Mouse (Mus musculus) heart, postnatal 0 days (tissue): ENCODE results near the gene 2410002F23Rik. TPM values are rescaled to one million over a fixed set of nuclear protein-coding genes. Genes with fewer than 3 reads are reported as not detected.

Experiments
- ATAC-seq: fragments of 200-750 bp; cut with Nextera tagmentation; 2 replicates; pipeline ENCODE4 v1.8.0; 2017; ENCODE audit warnings: low read depth, moderate number of reproducible peaks, moderate library complexity; ENCODE audit not compliant: insufficient read depth
- DNase-seq: peaks from one replicate; pipeline ENCODE4 v3.0.0-alpha.2; 2016; ENCODE audit warnings: low spot score
- H3K27ac ChIP-seq: fragments of 300-500 bp; sonication (generic); 2 replicates; pipeline ENCODE4 v1.5.1; 2014; ENCODE audit warnings: low read depth, mild to moderate bottlenecking
- H3K27me3 ChIP-seq: fragments of 300-500 bp; sonication (generic); 2 replicates; pipeline ENCODE4 v1.6.1; 2014; ENCODE audit warnings: low read length, mixed read lengths; ENCODE audit not compliant: control insufficient read depth, insufficient read depth
- H3K36me3 ChIP-seq: fragments of 300-500 bp; sonication (generic); replicated peaks from 2 replicates; pipeline ENCODE4 v1.6.1; 2014; ENCODE audit warnings: low read length, mixed read lengths; ENCODE audit not compliant: control insufficient read depth, insufficient read depth
- H3K4me1 ChIP-seq: fragments of 300-500 bp; sonication (generic); 2 replicates; pipeline ENCODE4 v1.6.1; 2014; ENCODE audit warnings: antibody characterized with exemption; ENCODE audit not compliant: control insufficient read depth, insufficient read depth
- H3K4me2 ChIP-seq: fragments of 300-500 bp; sonication (generic); 2 replicates; pipeline ENCODE4 v1.6.1; 2014; ENCODE audit warnings: low read depth, mild to moderate bottlenecking, low read length, moderate library complexity
- H3K4me3 ChIP-seq: fragments of 300-500 bp; sonication (generic); 2 replicates; pipeline ENCODE4 v1.5.1; 2014; ENCODE audit warnings: low read depth, low read length
- H3K9ac ChIP-seq: fragments of 300-500 bp; sonication (generic); replicated peaks from 2 replicates; pipeline ENCODE4 v1.6.1; 2014; ENCODE audit warnings: low read depth, low read length, mixed read lengths
- H3K9me3 ChIP-seq: fragments of 300-500 bp; sonication (generic); replicated peaks from 2 replicates; pipeline ENCODE4 v1.6.1; 2016; ENCODE audit warnings: low read length; ENCODE audit not compliant: control insufficient read depth
- CTCF ChIP-seq: IDR thresholded peaks from 2 replicates; pipeline ENCODE4 v1.5.1; 2016; ENCODE audit warnings: antibody characterized with exemption, control low read depth, low read depth
- EP300 ChIP-seq: IDR thresholded peaks from 2 replicates; pipeline ENCODE4 v1.6.1; 2016; ENCODE audit warnings: antibody characterized with exemption, low read depth
- WGBS: fragments of 180-500 bp; shearing (Covaris S2); extraction: QIAGEN DNeasy Blood & Tissue Kit; methylation state at CpG from one replicate; pipeline ENCODE4 v1.1.7; 2014; 5-methylcytosine and 5-hydroxymethylcytosine counted together
- polyA plus RNA-seq: library from polyadenylated mRNA; unstranded; fragments of >200 nt; fragmentation: Nextera tagmentation; extraction: Ambion mirVana; gene quantifications from 2 replicates; pipeline ENCODE4 v1.2.1, GENCODE M21; 2015
- total RNA-seq: library from RNA; depleted of rRNA; stranded (reverse); fragments of >200 nt; gene quantifications from 2 replicates; pipeline ENCODE4 v1.2.3, GENCODE M21; 2014; ENCODE audit warnings: low replicate concordance

Gene 2410002F23Rik
- total and polyA plus RNA-seq, 2 experiments from 2014 or later, result 53.1 to 130 TPM

DNA sequence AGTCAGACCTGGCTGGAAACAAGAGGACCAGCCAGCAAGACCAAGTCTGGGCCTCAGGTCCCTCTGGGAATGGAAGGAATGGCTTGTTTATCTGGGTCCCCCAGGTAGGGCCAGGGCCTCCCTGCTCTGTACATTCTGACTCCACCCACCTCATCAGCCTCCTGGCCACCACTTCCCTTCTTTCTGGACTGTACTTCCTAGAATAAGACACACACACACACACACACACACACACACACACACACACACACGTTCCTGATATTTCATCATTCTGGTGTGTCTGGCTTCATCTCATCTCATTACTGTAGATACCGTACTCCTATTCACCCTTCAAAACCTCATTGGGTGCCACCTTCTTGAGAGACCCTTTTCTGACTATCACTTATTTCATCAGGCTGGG lies 22.9 kb downstream of the 2410002F23Rik start:
- DNase-seq, result no peak
- H3K36me3 ChIP-seq, result no peaks in the 10 kb centered on the region
- H3K9me3 ChIP-seq, result no peaks in the 10 kb centered on the region
- 78% methylated on average over 2 of the region's 2 CpGs for WGBS
- peaks cover 15% of the 10 kb centered on the region; the same call in 1 of the 2 replicates for H3K27me3 ChIP-seq
- no peak for ATAC-seq
- no peak overlapping the region for H3K4me2 ChIP-seq
- H3K4me3 ChIP-seq, result no peak overlapping the region
- TF ChIP-seq CTCF (no peak), EP300 (no peak)
- H3K9ac ChIP-seq, result no peak overlapping the region
- H3K4me1 ChIP-seq, result no peaks in the 10 kb centered on the region
- H3K27ac ChIP-seq, result no peak overlapping the region

DNA sequence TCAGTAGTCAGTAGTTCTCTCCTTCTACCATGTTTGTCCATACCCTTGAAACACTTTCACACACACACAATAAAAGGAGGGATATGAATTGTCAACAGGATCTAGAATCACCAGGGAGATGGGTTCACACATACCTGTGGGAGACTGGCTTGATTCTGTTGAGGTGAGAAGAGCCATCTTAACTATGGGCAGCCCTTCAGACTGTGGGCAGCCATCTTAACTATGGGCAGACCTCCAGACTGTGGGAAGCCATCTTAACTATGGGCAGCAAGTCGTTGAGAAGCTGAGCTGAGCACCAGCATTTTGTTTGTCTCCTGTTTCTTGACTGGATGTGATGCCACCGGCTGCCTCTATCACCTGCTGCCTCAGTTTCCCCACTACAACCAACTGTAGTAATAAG lies 24.8 kb downstream of the 2410002F23Rik start:
- 64% methylated on average over 2 of the region's 2 CpGs for WGBS
- Histone ChIP-seq H3K4me3 (no peak overlapping the region), H3K4me1 (no peaks in the 10 kb centered on the region), H3K36me3 (no peaks in the 10 kb centered on the region), H3K27ac (no peak overlapping the region), H3K4me2 (no peak overlapping the region), H3K9ac (no peak overlapping the region), H3K27me3 (peaks cover 19% of the 10 kb centered on the region; the same call in 1 of the 2 replicates), H3K9me3 (no peaks in the 10 kb centered on the region)
- TF ChIP-seq CTCF (no peak), EP300 (no peak)
- ATAC-seq, result no peak
- no peak for DNase-seq

DNA sequence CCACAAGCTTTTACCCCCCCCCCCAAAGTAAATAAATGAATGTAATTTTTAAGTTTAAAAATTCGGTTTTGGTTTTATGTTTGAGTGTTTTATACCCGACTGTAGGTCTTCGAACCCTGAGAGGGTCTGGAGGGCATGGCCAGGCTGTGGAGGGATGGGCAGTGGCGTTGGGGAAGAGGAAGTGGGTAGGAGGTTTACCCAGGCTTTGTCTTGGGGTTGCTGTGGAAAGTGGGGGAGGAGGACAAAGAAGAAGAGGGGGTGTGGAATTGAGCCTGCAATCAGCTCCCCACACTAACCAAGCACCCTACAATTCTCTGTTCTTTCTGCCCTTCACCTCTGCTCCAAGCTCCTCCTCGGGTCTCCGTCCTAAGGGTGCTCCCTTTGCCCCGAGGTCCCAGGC lies 26.0 kb downstream of the 2410002F23Rik start:
- H3K27me3 ChIP-seq, result peaks cover 19% of the 10 kb centered on the region; the same call in 1 of the 2 replicates
- no peak overlapping the region for H3K9ac ChIP-seq
- H3K9me3 ChIP-seq, result no peaks in the 10 kb centered on the region
- no peak for DNase-seq
- WGBS, result 83% methylated on average over 7 of the region's 7 CpGs
- no peaks in the 10 kb centered on the region for H3K4me1 ChIP-seq
- no peak for ATAC-seq
- TF ChIP-seq CTCF, result no peak
- no peak for TF ChIP-seq EP300
- H3K27ac ChIP-seq, result no peak overlapping the region
- no peaks in the 10 kb centered on the region for H3K36me3 ChIP-seq
- no peak overlapping the region for H3K4me3 ChIP-seq
- no peak overlapping the region for H3K4me2 ChIP-seq

- Histone ChIP-seq H3K4me2 (no peak overlapping the region), H3K27me3 (0 out of 2 replicates have a peak, but pooled peaks cover 15% of the 10 kb centered on the region), H3K9ac (no peak overlapping the region), H3K4me1 (no peaks in the 10 kb centered on the region), H3K9me3 (no peaks in the 10 kb centered on the region), H3K4me3 (no peak overlapping the region), H3K27ac (no peak overlapping the region), H3K36me3 (no peaks in the 10 kb centered on the region)
- no peak for TF ChIP-seq EP300
- no peak for TF ChIP-seq CTCF
- ATAC-seq (no peak), DNase-seq (no peak)
- WGBS, result 56% methylated on average over 7 of the region's 7 CpGs
Measured at GRCm38 (mm10) chr7:44273446-44273845, 26.9 kb downstream of the 2410002F23Rik start.

- Histone ChIP-seq H3K9me3 (no peaks in the 10 kb centered on the region), H3K4me1 (no peaks in the 10 kb centered on the region), H3K4me3 (no peak overlapping the region), H3K27ac (no peak overlapping the region), H3K4me2 (no peak overlapping the region), H3K9ac (no peak overlapping the region), H3K36me3 (no peaks in the 10 kb centered on the region), H3K27me3 (0 out of 2 replicates have a peak, but pooled peaks cover 15% of the 10 kb centered on the region)
- WGBS, result 22% methylated on average over 11 of the region's 11 CpGs
- ATAC-seq (no peak), DNase-seq (no peak)
- TF ChIP-seq EP300, result no peak
- TF ChIP-seq CTCF, result no peak
Measured at GRCm38 (mm10) chr7:44274096-44274495, 27.6 kb downstream of the 2410002F23Rik start.

- Histone ChIP-seq H3K4me1 (no peaks in the 10 kb centered on the region), H3K4me3 (no peak overlapping the region), H3K27ac (no peak overlapping the region), H3K4me2 (no peak overlapping the region), H3K36me3 (no peaks in the 10 kb centered on the region), H3K9ac (no peak overlapping the region), H3K9me3 (no peaks in the 10 kb centered on the region), H3K27me3 (0 out of 2 replicates have a peak, but pooled peaks cover 15% of the 10 kb centered on the region)
- no peak for TF ChIP-seq EP300
- no peak for TF ChIP-seq CTCF
- DNase-seq (no peak), ATAC-seq (no peak)
- 73% methylated on average over 3 of the region's 3 CpGs for WGBS
Measured at GRCm38 (mm10) chr7:44275546-44275945, 29.0 kb downstream of the 2410002F23Rik start.
